Mouse (Mus musculus) R1 (cell line): Measurements from ENCODE around the gene Ormdl2.
A peak's percentile ranks its signal among the peaks of the same experiment; 100 is the strongest.

Source experiments
- DNase-seq: peaks from one replicate; pipeline ENCODE4 v3.0.0-alpha.2; 2018; ENCODE audit warnings: low read depth, low spot score

Gene Ormdl2

DNA sequence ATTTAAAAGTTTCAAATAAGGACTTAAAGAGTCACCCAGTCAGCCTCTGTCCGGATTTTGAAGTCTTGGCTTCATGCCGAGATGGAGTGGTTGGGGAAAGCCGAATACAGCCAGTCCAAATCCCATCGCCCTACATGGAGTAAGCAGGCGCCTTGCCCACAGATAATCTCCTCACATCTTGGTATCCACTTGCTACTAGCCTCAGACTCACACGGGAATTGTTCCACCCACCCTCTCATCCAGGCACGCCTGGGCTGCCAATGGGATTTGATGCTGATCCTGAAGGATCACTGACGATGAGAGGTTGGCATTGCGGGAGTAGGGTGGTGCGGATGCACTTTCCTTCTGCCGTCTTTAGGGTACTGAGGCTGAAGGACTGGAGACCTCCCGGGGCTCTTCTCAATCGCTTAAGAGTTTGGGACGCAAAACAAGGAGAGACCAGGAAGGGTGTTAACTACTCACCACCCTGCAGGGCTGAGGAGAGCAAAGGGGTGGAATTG is 17.6 kb downstream of the Ormdl2 start, which contains the start of gene Dnajc14:
TSS of gene Dnajc14 (plus strand) at position 292 of the 500 bp plus-strand sequence.
- no peak for DNase-seq

DNA sequence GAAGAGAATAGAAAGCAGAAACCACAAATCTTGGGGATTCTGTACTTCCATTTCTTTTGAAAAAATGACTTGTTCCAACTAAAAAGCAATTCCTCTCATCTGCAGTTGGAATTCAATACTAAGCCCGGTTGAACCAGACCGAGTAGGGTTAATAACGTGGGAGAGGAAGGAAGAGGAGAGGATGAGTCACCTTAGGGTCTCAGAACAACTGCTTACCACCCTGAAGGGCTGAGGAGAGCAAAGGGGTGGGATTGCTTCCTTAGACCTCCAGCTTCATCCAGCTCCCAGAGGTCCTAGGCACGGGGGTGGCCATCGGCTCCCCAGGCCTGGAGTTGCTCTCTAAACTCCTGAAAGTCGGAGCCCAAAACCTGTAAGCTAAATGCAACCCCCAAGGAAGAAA is 18.1 kb downstream of the Ormdl2 start:
- DNase-seq: no peak

DNA sequence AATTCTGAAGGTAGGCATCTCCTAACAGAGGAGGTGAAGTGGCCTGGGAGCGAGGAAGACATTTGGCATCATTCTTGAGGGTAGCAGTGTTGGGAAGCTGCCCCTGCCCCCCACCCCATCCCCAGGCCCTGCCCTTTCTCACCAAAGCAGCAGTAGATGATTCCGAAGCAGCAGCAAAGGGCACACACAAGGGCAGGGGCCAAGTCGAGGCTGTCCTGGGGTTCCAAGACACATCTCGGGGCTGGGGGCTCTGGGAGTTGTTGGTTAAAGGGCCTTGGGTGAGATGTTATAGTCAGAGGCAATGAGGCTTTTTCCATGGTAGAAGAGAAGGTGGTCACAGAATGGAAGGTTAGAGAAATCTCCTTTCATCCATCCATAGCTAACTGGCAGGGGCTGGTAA is 18.5 kb downstream of the Ormdl2 start:
- DNase-seq: no peak

DNA sequence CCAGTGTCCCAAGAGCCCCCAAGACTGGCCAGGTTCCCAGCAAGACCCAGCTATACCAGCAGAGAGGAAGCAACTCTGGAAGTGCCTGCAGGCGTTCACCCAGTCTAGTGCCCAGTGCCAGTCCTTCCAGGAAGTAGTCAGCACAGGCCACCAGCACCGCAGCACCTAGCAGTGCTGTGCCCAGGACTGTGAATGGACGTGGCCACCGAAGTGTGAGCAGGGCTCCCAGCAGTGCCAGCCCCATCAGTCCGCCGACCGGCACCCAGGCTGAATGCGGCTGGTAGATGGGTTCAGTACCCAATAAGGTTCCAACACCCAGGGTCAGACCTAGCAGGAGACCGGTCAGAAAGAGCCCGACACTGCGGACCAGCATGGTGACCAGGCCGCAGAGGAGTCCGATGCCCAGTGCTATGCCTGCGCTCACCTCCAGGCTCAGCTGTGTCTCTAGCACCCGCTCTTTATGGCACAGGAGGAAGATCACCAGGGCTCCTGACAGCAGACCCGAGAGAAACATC is 19.4 kb downstream of the Ormdl2 start:
- DNase-seq: no peak

DNA sequence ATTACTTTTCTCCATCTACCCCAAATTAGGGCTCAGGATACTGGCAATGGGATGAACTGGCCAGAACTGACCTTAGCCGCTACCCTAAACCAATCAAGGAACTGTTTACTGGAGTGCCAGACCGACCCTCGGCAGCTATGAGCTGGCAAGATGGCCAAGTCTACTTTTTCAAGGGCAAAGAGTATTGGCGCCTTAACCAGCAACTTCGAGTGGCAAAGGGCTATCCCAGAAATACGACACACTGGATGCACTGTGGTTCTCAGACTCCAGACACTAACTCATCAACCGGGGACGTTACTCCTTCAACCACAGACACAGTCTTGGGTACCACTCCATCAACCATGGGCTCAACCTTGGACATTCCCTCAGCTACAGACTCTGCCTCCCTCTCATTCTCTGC is 22.8 kb downstream of the Ormdl2 start:
- no peak for DNase-seq

DNA sequence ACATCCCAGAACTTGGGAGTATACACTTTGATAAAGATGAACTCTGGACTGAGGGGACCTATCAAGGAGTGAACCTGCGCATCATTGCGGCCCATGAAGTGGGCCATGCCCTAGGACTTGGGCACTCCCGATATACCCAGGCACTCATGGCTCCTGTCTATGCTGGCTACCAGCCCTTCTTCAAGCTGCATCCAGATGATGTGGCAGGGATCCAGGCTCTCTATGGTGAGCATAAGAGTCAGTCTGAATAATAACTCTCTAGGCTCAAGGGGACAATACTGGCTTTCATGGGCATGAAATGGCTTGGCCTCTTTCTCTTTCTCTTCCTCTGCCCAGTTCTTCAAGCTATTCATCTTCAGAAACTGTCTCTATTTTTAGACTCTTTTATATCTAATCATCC is 25.9 kb downstream of the Ormdl2 start:
- no peak for DNase-seq

DNA sequence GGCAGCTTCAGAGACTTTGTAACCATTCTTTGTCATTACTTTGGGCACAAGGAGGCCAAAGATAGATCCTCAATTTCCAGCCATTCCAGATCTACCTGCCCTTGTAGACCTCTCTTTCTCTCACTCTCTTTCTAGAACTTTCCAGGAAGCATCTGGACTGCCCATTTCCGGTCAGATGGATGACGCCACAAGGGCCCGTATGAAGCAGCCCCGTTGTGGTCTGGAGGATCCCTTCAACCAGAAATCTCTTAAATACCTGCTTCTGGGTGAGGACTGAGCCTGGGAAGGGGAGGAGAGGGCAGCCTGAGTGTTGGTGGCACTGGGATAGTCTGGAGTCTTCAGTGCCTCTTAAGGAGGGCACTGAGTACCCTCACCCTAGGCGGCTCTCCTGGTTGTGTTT is 27.1 kb downstream of the Ormdl2 start:
- no peak for DNase-seq

DNA sequence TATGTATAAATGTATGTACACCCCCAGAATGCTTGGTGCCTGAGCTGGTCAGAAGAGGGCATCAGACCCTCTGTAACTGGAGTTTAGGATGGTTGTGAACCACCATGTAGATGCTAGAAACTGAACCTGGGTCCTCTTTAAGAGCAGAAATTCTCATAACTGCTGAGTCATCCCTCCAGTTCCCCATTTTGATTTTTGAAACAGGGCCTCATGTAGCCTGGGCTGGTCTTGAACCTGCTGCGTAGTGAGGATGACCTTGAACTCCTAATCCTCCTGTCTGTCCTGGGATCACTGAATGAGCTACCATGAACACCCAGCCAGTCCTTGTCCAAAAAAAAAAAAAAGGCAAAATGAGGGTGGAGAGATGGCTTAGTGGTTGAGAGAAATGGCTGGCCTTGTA is 28.2 kb downstream of the Ormdl2 start:
- DNase-seq: no peak

DNA sequence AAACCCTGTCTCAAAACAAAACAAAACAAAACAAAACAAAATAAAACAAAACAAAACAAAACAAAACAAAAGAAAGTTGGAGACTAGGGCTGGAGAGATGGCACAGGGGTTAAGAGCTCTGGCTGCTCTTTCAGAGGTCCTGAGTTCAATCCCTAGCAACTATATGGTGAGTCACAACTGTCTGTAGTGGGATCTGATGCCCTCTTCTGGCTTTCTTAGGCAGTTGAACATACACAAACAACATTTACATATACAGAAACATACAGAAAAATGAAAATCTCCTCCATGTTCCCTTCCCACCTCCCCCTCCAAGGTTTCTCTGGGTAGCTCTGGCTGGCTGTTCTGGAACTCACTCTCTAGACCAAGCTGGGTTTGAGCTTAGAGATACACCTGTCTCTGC is 29.4 kb downstream of the Ormdl2 start:
- DNase-seq: no peak

DNA sequence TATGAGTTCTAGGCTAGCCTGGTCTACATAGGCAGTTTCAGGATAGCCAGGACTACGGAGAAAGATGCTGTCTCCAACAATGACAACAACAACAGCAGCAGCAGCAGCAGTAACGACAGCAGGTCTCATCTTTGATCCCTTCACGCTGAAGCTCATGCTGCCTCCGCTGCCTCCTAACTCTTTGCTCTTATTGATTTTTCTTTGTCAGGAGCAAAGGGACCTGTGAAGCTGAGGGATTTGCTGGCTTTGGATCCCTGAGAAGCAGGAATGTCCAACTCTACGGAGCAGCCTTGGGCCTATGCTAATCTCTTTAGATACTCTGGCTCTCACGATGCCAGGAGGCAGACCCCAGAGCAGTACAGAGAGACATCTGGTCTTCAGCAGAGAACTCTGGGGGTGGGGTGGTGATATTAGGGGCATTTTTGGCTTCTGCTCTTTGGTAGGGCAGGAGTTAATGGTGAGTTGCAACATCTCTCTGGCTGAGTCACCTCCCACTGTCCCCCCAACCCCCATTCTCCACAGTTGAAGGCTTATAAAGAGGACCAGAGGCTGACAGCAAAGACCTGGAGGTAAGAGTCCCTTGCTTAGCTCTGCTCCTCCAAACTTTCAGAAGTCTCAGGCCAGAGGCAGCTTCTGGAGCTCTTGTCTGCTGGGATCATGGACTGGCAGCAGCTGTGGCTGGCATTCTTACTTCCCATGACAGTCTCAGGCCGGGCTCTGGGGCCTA is 30.9 kb downstream of the Ormdl2 start, which contains the start of gene Mmp19:
TSS of gene Mmp19 (plus strand) at position 513 of the 727 bp plus-strand sequence.
- DNase-seq: no peak

DNA sequence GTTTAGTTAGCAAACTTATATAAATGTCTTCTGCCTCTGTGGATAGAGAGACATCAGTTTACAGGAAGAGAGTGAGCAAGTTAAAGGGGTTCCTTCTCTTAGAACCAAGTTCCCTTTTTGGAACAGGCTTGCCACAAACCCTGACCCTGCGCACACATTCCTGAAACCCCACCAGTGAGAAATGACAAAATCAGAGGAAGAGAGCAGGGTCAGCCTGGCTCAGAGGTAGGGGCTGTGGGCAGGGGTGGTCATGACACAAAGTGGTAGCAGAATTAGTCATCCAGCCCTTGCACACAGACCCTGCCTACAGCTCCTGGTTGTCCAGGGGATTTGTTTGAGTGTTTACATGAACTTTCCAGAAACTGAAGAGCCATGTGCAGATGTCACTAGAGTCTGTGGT is 41.2 kb downstream of the Ormdl2 start:
- DNase-seq: no peak

DNA sequence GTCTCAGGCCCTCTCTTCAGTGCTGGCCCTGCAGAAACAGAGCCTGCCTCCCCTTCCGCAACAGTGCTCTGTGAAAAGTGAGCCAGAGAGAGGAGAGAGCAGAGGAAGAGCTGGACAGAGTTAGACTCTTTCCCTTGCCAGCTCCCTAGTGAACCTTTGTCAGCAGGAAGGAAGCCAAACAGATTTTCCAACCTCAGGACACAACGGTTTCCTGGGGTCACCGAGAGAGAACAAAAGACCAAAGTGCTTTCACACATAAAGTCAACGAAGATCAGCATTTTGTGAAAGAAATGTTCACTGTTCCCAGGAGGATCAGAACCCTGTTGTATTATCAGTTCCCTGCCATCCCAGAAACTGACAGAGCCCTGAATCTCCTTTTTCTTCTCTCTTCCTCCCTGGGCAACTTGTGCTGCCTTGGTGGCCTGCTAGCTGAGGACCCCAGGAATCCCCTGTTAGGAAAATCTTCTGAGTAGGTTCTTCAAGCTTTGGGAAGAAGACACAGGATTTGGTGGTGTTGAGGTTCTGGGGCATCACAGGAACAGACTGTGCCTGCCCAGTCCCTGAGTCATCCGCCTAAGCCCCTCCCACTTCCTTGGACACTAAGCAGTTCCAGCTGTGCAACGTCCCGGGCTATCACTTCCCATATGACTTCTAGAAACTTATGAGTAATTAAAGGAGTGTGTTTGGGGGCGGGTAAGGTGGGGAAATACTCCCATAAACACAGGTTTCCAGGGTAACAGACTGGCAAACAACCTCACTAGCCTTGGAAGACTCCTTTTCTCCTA is 42.2 kb downstream of the Ormdl2 start:
- peak; percentile 38 for DNase-seq

DNA sequence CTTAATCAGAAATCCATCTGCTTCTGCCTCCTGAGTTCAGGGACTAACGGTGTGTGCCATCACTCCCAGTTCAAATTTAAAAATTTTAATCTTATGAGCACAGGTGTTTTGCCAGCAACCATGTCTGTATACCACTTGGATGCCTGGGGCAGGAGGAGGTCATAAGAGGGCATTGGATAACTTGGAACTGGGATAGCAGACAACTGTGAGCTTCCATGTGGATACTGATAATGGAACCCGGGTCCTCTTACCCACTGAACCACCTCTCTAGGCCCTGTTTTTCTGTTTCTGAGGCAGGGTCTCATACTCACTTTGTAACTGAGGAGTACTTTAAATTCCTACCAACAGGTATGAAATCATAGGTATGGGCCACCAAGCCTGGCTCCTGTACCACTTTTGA is 43.0 kb downstream of the Ormdl2 start:
- DNase-seq: no peak

DNA sequence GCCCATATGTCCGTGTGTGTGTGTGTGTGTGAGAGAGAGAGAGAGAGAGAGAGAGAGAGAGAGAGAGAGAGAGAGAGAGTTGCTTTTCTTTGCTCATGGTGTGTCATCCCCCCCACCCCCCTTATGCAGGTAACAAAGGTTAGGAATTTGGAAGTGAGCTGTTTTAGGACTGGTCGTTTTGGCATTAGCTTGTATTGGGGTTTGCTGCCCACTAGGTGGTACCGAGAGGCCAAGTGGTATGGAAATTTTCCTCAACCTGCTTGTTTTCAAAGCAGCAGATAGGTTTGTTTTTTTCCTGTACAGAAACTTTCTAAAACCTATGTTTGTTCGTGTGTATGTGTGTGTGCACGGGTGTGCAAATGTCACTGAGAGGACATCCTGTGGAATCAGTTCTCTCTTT is 47.8 kb downstream of the Ormdl2 start:
- peak; percentile 65 for DNase-seq

DNA sequence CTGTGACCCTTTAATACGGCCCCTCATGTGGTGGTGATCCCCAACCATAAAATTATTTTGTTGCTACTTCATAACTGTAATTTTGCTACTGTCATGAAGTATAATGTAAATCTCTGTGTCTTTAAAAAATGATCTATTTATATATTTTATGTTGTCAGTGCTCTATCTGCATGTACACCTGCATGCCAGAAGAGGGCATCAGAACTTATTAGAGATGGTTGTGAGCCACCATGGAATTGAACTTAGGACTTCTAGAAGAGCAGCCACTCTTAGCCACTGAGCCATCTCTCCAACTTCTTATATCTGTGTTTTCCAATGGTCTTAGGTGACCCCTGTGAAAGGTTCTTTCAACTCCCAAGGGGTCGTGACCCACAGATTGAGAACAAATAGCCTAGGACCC is 48.5 kb downstream of the Ormdl2 start:
- DNase-seq: peak; percentile 34
